Mouse (Mus musculus): ENCODE measurements around the gene Dnaaf2. TPM values are rescaled to one million over a fixed set of nuclear protein-coding genes. Genes with fewer than 3 reads are reported as not detected.
"Not testable (repeated sequence)": the region's sequence is repeated elsewhere in the genome, so short reads cannot be mapped to it uniquely, and the experiment has no call there.

The Dnaaf2 gene
- polyA plus RNA-seq, 1 experiment from 2014 or later: 3.4 TPM

DNA sequence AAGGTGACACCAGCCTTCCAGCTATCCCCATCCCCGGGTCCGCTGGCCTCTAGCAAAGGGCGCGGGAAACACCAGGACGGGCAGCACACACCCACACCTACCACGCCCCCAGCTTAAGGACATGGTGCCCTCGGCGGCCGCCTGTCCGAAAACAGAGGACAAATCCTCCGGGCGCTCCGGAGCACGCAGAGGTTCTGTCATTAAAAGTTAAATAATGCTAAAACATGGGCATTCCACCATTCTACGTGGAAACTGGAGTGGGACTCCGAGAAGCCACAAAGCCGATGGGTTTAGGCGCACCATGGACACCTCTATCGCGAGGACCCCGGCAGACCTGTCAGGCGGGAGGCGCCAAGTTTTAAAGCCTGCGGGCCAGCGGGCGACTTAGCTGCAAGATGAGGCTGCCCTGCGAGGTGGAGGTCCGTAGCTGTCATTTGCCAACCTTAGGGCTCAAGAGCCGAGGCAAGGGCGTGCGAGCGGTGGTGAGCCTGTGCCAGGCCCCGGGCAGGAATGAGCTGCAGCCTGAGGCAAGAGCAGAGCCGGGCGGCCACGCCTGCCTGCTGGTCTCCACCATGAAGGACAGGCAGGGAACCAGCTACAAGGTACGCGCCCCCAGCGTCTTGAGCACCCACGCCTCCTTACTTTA, 29.6 kb downstream of the Dnaaf2 start, which contains the start of gene Lrr1:
TSS of gene Lrr1 (plus strand) at position 354 of the 646 bp plus-strand sequence.
- peak within 1 kb of the TSS; percentile 94 for H3K4me2 ChIP-seq (replicated peaks; ENCODE audit: low read depth)
- H3K27me3 ChIP-seq (replicated peaks; ENCODE audit: control insufficient read depth, insufficient read depth, low read length): no peaks in the 10 kb centered on the region
- H3K27ac ChIP-seq (ENCODE audit: low read depth, low read length): no peak within 1 kb of the TSS
- WGBS: under 1% methylated on average over 40 of the region's 40 CpGs
- peak; percentile 91 for ATAC-seq
- peak within 1 kb of the TSS; percentile 68 for H3K9ac ChIP-seq (ENCODE audit: low read depth, low read length)
- peak within 1 kb of the TSS; percentile 78 for H3K4me3 ChIP-seq (ENCODE audit: low read depth, low read length)
- H3K4me1 ChIP-seq (replicated peaks; ENCODE audit: control insufficient read depth, insufficient read depth, low read length): no peaks in the 10 kb centered on the region
- 0 out of 2 replicates have a peak, but pooled peaks have one; percentile 11 for TF ChIP-seq CTCF (IDR thresholded peaks at IDR 0.05; ENCODE audit: low read depth)
- H3K9me3 ChIP-seq (ENCODE audit: control insufficient read depth): no peaks in the 10 kb centered on the region
- no peaks in the 10 kb centered on the region for H3K36me3 ChIP-seq (ENCODE audit: control insufficient read depth, insufficient read depth)

DNA sequence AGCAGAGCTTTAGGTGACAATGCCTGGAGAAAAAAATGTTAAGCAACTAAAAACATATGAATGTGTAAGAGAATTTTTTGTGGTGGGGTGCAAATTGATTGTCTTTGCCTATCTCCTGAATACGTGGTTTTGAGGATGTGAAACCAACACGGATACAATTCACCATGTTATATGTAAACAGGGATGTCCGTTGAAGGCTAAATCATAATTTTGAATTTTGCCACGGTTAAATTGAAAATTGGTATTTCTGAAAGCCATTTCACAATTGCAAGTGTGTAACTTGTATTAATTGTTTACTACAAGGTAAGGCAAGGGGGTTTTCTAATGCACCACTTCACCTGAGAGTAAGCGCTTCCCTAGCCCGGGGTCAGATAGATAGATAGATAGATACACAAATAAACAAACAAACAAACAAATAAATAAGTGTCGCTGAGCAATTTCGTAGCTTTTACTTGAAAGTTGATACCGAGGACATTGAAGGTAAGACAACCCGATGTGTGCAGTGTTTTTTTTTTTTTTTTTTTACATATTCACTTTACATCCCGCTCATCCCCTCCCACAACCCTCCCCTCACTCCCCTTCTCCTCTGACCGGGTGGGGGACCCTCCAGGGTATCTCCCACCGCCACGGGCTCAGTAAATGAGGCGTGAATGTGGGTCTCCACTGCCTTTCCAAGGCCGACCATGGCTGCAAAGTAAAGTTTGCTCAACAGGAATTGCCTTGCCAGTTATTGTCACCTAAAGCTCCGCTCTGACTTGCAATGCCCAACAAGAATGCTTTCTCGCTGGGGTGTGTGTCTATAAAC, 30.4 kb downstream of the Dnaaf2 start:
- peak overlapping the region; percentile 68 for H3K9ac ChIP-seq (ENCODE audit: low read depth, low read length)
- peak overlapping the region; percentile 78 for H3K4me3 ChIP-seq (ENCODE audit: low read depth, low read length)
- WGBS: 10% methylated on average over 18 of the region's 18 CpGs
- no peaks in the 10 kb centered on the region for H3K4me1 ChIP-seq (replicated peaks; ENCODE audit: control insufficient read depth, insufficient read depth, low read length)
- H3K9me3 ChIP-seq (ENCODE audit: control insufficient read depth): no peaks in the 10 kb centered on the region
- ATAC-seq: 0 out of 2 replicates have a peak, but pooled peaks have one; percentile 11
- H3K27me3 ChIP-seq (replicated peaks; ENCODE audit: control insufficient read depth, insufficient read depth, low read length): no peaks in the 10 kb centered on the region
- H3K4me2 ChIP-seq (replicated peaks; ENCODE audit: low read depth): peak overlapping the region; percentile 94
- TF ChIP-seq CTCF (IDR thresholded peaks at IDR 0.05; ENCODE audit: low read depth): no peak
- no peak overlapping the region for H3K27ac ChIP-seq (ENCODE audit: low read depth, low read length)
- H3K36me3 ChIP-seq (ENCODE audit: control insufficient read depth, insufficient read depth): no peaks in the 10 kb centered on the region

DNA sequence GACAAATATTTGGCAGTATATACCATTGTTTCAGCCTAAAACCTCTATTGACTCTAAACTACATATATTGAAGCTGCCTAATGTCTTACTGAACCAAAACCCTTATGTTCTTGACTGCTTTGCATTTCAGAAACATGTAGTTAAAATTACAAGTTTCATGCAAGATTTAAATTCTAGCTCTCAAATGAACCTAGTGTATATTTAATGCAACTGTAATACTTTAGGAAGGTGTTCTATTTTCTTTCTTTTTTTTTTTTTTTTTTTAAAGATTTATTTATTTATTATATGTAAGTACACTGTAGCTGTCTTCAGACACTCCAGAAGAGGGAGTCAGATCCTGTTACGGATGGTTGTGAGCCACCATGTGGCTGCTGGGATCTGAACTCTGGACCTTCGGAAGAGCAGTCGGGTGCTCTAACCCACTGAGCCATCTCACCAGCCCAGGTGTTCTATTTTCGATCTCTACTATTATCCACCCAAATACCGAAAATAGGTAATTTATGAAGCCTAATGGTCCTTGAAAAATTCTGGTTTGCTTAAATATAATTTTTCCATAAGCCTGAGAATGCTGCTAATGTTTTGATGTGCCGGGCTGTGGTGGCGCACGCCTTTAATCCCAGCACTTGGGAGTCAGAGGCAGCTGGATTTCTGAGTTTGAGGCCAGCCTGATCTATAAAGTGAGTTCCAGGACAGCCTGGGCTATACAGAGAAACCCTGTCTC, 31.2 kb downstream of the Dnaaf2 start:
- not testable (repeated sequence) for H3K9me3 ChIP-seq (ENCODE audit: control insufficient read depth); H3K27me3 ChIP-seq (replicated peaks; ENCODE audit: control insufficient read depth, insufficient read depth, low read length); H3K36me3 ChIP-seq (ENCODE audit: control insufficient read depth, insufficient read depth); ATAC-seq; H3K9ac ChIP-seq (ENCODE audit: low read depth, low read length); H3K4me1 ChIP-seq (replicated peaks; ENCODE audit: control insufficient read depth, insufficient read depth, low read length); H3K27ac ChIP-seq (ENCODE audit: low read depth, low read length); H3K4me2 ChIP-seq (replicated peaks; ENCODE audit: low read depth); H3K4me3 ChIP-seq (ENCODE audit: low read depth, low read length)
- 74% methylated on average over 8 of the region's 8 CpGs for WGBS

DNA sequence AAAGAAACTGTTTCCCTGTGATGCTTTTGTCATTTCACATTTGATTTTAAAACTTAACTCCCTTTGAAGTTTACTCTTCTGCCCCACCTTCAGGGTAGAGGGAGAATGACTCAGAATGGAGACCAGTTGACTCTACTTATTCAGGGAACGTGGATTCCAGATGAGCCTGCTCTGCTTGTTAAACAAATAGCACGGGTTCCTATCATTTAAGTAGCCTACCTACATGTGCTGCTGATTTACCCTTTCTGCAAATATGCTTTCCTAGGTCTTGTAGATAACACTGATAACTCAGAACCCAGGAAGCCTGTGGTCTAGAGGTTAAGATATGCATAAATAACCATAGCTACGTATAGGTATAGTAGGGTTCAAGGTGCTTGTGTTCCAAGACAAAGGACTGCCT, 33.3 kb downstream of the Dnaaf2 start:
- TF ChIP-seq CTCF (IDR thresholded peaks at IDR 0.05; ENCODE audit: low read depth): no peak
- Histone ChIP-seq H3K4me3 (ENCODE audit: low read depth, low read length) (no peak overlapping the region), H3K4me1 (replicated peaks; ENCODE audit: control insufficient read depth, insufficient read depth, low read length) (no peaks in the 10 kb centered on the region), H3K4me2 (replicated peaks; ENCODE audit: low read depth) (no peak overlapping the region), H3K9me3 (ENCODE audit: control insufficient read depth) (no peaks in the 10 kb centered on the region), H3K36me3 (ENCODE audit: control insufficient read depth, insufficient read depth) (no peaks in the 10 kb centered on the region), H3K9ac (ENCODE audit: low read depth, low read length) (no peak overlapping the region), H3K27ac (ENCODE audit: low read depth, low read length) (no peak overlapping the region), H3K27me3 (replicated peaks; ENCODE audit: control insufficient read depth, insufficient read depth, low read length) (no peaks in the 10 kb centered on the region)
- WGBS: 25% methylated on average over 3 of the region's 3 CpGs
- no peak for ATAC-seq

DNA sequence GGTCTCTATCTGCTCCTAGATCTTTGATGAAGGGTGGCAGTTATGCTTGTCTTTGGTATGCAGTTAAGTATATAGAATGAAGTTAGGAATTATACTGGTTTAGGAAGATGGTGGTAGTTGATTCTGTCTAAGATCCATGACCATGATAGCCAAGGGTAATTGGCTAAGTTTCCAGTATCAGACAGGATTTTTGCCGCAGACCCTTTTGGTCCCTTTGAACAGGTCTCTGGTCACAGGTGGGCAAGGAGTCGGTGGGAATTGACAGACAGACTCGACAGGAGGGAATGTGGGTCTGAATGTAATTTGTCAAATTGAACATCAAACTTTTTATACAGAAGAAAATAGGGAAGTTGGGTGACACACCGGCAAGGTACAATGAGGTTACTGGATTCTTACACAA, 34.6 kb downstream of the Dnaaf2 start:
- H3K27ac ChIP-seq (ENCODE audit: low read depth, low read length); H3K4me1 ChIP-seq (replicated peaks; ENCODE audit: control insufficient read depth, insufficient read depth, low read length); H3K9me3 ChIP-seq (ENCODE audit: control insufficient read depth); H3K4me2 ChIP-seq (replicated peaks; ENCODE audit: low read depth); ATAC-seq; H3K27me3 ChIP-seq (replicated peaks; ENCODE audit: control insufficient read depth, insufficient read depth, low read length); H3K36me3 ChIP-seq (ENCODE audit: control insufficient read depth, insufficient read depth); H3K9ac ChIP-seq (ENCODE audit: low read depth, low read length); H3K4me3 ChIP-seq (ENCODE audit: low read depth, low read length): not testable (repeated sequence)
- WGBS: 84% methylated on average over 4 of the region's 4 CpGs

DNA sequence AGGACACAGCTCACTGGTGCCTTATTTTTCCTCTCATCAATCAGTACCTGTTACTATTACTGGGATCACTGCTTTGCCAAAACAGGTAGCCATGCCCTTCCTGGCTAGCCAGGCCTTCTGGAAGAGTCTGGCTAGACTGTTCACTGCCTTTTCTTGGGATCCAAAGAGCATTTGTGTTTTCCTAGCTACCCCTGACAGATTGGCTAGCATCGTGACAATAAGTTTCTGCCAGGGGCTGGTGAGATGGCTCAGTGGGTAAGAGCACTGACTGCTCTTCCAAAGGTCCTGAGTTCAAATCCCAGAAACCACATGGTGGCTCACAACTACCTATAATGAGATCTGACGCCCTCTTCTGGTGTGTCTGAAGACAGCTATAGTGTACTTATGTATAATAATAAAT, 37.6 kb downstream of the Dnaaf2 start:
- ATAC-seq; H3K27me3 ChIP-seq (replicated peaks; ENCODE audit: control insufficient read depth, insufficient read depth, low read length); H3K4me3 ChIP-seq (ENCODE audit: low read depth, low read length); H3K9ac ChIP-seq (ENCODE audit: low read depth, low read length); H3K9me3 ChIP-seq (ENCODE audit: control insufficient read depth); H3K4me1 ChIP-seq (replicated peaks; ENCODE audit: control insufficient read depth, insufficient read depth, low read length); H3K4me2 ChIP-seq (replicated peaks; ENCODE audit: low read depth); H3K27ac ChIP-seq (ENCODE audit: low read depth, low read length): not testable (repeated sequence)
- H3K36me3 ChIP-seq (ENCODE audit: control insufficient read depth, insufficient read depth): peaks cover 12% of the 10 kb centered on the region; the same call in 1 of the 2 replicates
- WGBS: 82% methylated on average over 2 of the region's 2 CpGs

Data from intestine, postnatal 0 days (tissue).